Mouse (Mus musculus): Measurements from ENCODE around the gene Hdc.
"Not testable (repeated sequence)": the region's sequence is repeated elsewhere in the genome, so short reads cannot be mapped to it uniquely, and the experiment has no call there.

Gene Hdc

DNA sequence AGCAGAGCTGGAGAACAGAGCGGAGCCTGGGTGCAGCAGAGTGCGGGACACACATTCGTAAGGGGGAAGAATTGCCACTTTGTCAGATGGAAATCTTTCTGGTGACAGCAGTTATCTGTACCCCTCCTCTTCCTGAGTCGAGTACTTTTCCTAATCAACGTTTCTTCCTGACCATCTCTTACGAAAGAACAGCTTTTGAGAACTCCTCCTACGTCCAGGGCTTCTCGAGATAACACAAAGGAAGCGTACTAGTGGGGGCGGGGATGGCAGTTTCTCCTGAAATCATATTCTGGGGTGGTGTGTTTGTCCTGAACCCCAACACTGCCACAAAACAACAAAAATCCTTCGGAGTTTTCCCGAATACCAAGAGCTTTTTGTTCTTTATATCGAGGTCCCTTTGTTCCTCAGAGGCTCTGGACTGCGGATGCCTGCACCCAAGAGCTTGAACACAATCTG, at the start of gene Hdc:
Hdc (minus strand) TSS at position 51 of the 456 bp plus-strand sequence.
- DNase-seq (ENCODE audit: extremely low read depth, low read depth, low spot score): no peak

- DNase-seq (ENCODE audit: extremely low read depth, low read depth, low spot score): no peak
Observed at GRCm38 (mm10) chr2:126668621-126669252, 49.6 kb upstream of the Hdc start.

DNA sequence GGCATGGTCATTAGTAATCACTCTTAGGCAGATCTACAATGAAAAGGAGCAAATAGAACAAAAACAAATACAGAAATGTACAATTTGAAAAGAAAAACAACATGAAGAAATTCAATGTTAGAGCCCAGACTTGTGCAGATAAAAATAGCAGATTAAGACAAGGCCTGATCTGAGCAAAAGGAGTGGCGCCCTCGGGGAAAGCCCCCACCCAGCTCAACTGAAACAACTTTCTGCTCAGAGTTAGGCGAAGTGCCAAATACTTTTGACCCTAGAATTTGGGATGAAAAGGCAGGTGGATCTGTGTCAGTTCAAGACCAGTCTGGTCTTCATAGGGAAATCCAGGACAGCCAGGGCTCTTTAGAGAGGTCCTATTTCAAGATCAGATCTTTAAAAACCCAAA, 46.9 kb upstream of the Hdc start:
- DNase-seq (ENCODE audit: extremely low read depth, low read depth, low spot score): no peak

- no peak for DNase-seq (ENCODE audit: extremely low read depth, low read depth, low spot score)
Observed at GRCm38 (mm10) chr2:126663481-126663880, 44.4 kb upstream of the Hdc start.

GRCm38 (mm10) chr2:126652929-126653328, 33.8 kb upstream of the Hdc start:
- no peak for DNase-seq (ENCODE audit: extremely low read depth, low read depth, low spot score)

DNA sequence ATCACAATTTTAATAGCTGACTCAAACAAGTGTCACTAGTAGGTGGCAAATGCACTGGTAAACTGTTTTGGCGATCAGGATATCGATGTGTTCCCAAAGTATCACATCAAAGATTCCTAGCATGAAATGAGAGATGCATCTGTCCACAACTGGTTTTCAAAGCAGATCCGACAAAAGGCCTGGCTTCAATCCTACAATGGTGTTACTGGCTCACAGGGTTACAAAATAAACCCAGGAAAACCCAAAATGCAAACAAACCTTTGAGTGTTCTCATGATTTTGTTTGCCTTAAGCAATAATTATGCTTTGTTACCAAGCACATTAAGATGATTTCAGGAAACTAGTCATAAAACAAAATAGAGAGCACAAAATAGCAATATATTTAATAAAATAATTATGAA, 28.7 kb upstream of the Hdc start:
- DNase-seq (ENCODE audit: extremely low read depth, low read depth, low spot score): no peak

DNA sequence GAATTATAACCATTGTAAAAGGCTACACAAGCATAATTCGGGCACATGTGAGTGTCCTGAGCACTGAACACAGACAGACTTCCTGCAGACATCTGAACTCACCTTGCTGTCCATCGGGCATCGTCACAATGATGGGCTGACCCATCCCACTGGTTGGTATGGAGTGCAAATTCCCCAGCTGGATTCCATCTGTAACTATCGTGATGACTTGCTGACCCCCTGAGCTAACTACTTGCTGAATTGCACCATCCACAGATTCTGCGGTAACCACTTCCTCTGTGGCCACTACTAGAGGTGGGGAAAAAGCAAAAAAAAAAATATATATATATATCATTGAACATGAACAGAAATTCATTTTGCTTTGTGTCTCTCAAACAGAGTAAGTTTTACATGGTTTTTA, 27.4 kb upstream of the Hdc start:
- no peak for DNase-seq (ENCODE audit: extremely low read depth, low read depth, low spot score)

- no peak for DNase-seq (ENCODE audit: extremely low read depth, low read depth, low spot score)
Observed at GRCm38 (mm10) chr2:126644768-126645167, 25.7 kb upstream of the Hdc start.

DNA sequence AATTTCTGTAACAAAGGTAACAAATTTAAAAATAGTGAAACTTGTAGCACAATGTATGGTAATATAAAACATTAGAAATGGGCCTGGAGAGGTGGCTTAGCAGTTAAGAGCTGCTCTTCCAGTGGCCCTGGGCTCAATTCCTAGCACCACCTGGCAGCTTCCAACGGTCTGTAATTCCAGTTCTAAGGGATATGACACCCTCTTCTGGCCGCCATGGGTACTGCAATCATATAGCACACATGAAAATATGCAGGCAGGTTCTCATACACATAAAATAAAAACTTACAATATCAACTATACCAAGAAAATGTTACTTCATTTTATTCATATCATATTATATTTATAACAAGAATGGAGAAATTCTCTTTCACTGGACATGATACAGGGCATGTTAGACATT, 21.2 kb upstream of the Hdc start:
- DNase-seq (ENCODE audit: extremely low read depth, low read depth, low spot score): no peak

DNA sequence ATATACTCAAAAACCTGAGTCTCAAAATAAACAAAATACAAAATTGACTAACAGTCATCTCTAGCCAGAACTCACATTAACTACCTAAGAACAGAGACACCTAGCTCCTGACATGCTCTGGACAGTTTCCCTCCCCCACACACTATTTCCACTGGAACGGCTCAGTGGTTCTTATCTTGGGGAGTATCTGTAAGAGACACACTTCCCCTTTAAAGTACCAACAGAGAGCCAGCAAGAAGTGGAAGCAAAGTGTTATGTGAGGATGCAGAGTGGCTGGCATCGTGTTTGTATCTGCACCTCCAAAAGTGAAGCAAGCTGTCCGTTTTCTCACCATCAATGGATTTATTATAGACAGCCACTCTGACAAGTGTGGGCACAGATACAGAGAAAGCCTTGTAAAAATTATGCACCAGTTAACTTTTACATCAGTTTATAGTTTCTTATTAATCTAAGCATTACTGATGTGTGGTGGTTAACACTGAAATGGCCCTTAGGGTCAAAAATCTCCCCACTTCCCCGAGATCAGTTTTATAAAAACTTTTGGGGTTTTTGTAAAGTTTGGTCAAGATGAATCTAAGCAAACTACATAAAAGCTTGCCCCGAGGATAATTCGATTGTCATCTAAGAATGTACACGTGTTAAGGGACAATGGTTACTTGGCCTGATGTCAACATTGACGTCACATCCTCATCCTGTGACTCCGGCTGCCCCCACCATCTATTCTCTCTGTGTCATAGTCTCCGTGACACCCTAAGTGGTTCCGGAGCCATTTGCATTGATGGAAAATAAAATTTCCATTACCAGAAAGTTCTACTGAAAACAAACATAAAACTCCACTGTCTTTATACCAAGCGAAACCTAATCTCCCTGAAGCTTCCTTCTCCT, 17.1 kb upstream of the Hdc start:
- DNase-seq (ENCODE audit: extremely low read depth, low read depth, low spot score): no peak

- DNase-seq (ENCODE audit: extremely low read depth, low read depth, low spot score): no peak
Observed at GRCm38 (mm10) chr2:126633165-126633564, 14.1 kb upstream of the Hdc start.

GRCm38 (mm10) chr2:126628455-126628995, 9.4 kb upstream of the Hdc start:
- no peak for DNase-seq (ENCODE audit: extremely low read depth, low read depth, low spot score)

DNA sequence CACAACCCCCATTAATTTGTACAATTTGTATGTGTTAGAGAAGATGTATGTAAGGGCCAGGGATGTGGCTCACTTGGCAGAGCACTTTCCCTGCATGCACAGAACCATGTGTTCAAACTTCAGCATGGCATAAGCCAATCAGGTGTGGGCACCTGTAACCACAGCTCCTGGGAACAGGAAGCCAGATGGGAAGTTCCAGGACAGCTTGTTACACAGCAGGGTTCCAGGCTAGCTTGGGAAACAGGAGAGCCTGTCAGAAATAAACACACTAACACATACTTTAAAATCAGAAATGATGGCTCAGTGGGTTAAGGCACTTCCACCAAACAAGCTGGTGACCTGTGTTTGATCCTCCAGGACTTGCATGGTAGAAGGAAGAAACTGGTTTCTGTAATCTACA, 4.0 kb upstream of the Hdc start:
- DNase-seq (ENCODE audit: extremely low read depth, low read depth, low spot score): no peak

DNA sequence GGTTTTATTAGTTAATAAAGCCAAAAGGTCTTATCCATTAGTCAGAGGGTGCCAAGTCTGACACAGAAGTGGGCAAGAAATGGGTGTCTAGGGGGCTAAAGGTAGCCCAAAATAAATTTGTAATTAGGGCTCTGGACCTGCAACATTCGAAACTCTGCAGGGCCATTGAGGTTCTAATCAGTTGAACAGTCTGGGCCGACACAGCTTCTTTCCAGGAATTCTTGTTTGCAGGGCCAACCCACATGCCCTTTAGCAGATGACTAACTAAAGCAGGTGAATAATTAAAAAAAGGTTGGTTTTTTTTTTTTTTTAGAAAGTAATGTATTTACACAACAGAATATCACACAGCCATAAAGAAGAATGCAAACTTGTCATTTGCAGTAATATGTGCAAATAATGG, 3.4 kb upstream of the Hdc start:
- DNase-seq (ENCODE audit: extremely low read depth, low read depth, low spot score): no peak

- no peak for DNase-seq (ENCODE audit: extremely low read depth, low read depth, low spot score)
Observed at GRCm38 (mm10) chr2:126618470-126619179, 474 bp downstream of the Hdc start.

DNA sequence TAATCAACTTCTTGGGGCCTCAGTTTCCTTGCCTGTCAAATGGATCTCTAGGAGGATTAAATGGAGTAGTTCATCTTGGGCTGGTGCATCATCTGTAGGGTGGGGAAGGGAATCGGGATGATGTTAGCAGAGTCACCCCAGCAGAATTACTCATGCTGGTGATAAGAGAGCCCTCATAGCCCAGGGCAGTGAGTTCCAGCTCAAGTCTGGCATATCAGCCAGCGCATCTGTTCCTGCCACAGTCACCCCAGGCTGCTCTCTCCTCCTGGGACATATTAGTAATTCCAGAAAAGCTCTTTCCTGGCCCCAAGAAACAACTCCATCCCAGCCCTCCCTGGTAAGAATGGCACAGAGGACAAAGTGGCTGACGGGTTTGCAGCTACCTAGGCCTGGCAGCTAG, 3.7 kb downstream of the Hdc start:
- no peak for DNase-seq (ENCODE audit: extremely low read depth, low read depth, low spot score)

DNA sequence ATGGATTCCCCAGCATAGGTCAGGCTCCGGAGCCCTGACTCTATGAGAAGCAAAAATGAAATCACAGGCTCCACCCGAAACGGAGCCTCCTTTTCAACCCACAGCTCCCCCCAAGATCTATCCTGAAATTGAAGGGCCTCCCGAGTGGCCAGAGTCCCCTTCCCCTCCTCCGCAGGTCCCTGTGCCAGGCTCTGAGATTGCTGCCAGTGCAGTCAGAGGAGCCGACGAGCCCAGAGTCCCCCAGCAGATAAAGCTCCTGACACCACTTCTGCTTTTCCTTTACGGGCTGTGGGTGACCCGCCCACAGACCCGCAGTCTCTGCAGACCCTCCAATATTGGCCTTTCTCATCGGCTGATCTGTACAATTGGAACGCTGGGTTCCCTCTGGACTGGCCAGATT, 9.5 kb downstream of the Hdc start:
- DNase-seq (ENCODE audit: extremely low read depth, low read depth, low spot score): not testable (repeated sequence)

DNA sequence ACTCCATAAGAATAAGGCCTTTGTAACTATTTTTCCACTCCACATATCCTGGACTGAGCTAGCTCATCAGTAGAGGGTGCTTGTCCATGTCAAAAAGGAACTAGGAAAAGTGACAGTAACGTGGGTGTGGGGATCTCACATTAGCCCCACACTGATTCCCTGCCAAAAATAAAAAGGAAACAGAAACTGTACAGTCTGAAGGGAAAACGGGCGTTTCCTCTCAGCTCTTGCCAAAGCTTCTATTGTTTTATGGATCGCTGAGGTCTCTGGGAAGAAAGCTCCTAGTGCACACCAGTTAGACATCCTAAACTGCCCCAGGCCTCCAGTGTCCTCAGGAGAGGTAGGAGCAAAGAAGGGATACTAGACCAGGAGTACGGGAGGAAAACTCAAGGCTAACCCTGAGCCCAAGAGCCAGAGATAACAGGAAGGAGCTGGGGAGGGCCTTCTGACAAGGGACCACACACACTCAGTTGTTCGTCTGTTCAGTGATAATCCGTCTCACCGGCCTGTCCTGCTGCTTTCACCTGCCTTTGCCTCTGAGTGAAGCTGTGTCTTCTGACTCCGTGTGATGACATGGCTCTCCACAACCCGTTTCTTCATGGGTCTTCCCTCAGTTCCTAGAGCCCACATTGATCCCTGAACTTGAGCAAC, 11.4 kb downstream of the Hdc start:
- DNase-seq (ENCODE audit: extremely low read depth, low read depth, low spot score): no peak

- DNase-seq (ENCODE audit: extremely low read depth, low read depth, low spot score): no peak
Observed at GRCm38 (mm10) chr2:126606688-126607062, 12.4 kb downstream of the Hdc start.

DNA sequence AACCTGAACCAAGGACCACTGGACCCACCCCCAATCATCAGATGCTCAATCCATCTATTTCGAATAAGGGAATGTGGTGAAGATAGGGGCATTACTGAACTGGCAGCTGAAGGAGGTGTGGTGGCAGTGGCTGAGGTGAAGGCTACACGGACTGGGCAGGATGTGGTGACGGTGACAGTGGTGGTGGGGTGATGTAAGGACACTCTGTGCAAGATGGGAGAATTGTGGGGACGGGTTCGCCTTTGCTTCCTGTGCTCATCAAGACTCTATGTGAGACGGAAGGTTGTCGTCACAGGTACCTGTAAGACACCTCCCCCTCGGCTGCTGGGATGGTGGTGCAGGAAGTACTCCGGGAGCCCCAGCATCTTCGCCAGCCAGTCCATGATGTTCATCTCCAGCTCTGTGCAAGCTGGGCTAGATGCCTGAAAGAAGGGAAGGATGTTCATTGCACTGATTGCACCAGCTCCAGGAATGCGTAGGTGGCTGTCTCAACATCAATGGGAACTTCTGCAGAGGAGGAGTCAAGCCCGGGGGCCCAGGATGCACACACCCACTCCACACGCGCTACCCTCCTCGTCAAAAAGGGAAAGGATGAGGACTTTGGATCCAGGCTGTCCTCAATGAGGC, 12.9 kb downstream of the Hdc start:
- no peak for DNase-seq (ENCODE audit: extremely low read depth, low read depth, low spot score)

All from fat pad, adult 2 months (tissue).